Mouse (Mus musculus) megakaryocyte, embryonic 14.5 days (primary cell): Measurements from ENCODE around the gene Cdcp2.

Source experiments
- FLI1 ChIP-seq: IDR thresholded peaks from 2 replicates; pipeline ENCODE4 v1.6.1; 2012; ENCODE audit warnings: low read length, inconsistent platforms, mixed read lengths
- GATA1 ChIP-seq: IDR thresholded peaks from 3 replicates; pipeline ENCODE4 v1.6.1; 2012; ENCODE audit warnings: mixed read lengths, low read length, inconsistent platforms, borderline replicate concordance

- TF ChIP-seq FLI1 (no peak), GATA1 (no peak)
Observed at GRCm38 (mm10) chr4:107094484-107095187, 2.1 kb upstream of the Cdcp2 start.
